Mouse (Mus musculus) limb, embryonic 11.5 days (tissue): Measurements from ENCODE around the gene Sytl1. TPM values are rescaled to one million over a fixed set of nuclear protein-coding genes. Genes with fewer than 3 reads are reported as not detected.

ENCODE experiments used
- ATAC-seq: fragments of 200-750 bp; cut with Nextera tagmentation; 2 replicates; pipeline ENCODE4 v1.8.0; 2017; ENCODE audit warnings: low read depth; ENCODE audit not compliant: insufficient number of reproducible peaks, low FRiP score, low TSS enrichment
- DNase-seq: peaks from one replicate; pipeline ENCODE4 v3.0.0-alpha.2; 2015; ENCODE audit warnings: low spot score
- H3K27ac ChIP-seq: fragments of 300-500 bp; sonication (generic); replicated peaks from 2 replicates; pipeline ENCODE4 v1.5.1; 2014; ENCODE audit warnings: low read depth, mild to moderate bottlenecking, low read length
- H3K27me3 ChIP-seq: fragments of 300-500 bp; sonication (generic); 2 replicates; pipeline ENCODE4 v1.6.1; 2014; ENCODE audit warnings: mild to moderate bottlenecking, low read length, mixed read lengths; ENCODE audit not compliant: control insufficient read depth, insufficient read depth
- H3K36me3 ChIP-seq: fragments of 300-500 bp; sonication (generic); 2 replicates; pipeline ENCODE4 v1.6.1; 2014; ENCODE audit warnings: mild to moderate bottlenecking, low read length, moderate library complexity, mixed read lengths; ENCODE audit not compliant: control insufficient read depth, insufficient read depth
- H3K4me1 ChIP-seq: fragments of 300-500 bp; sonication (generic); 2 replicates; pipeline ENCODE4 v1.6.1; 2014; ENCODE audit warnings: low read length, mixed read lengths; ENCODE audit not compliant: control insufficient read depth, insufficient read depth
- H3K4me2 ChIP-seq: fragments of 300-500 bp; sonication (generic); 2 replicates; pipeline ENCODE4 v1.6.1; 2014; ENCODE audit warnings: low read depth, mild to moderate bottlenecking, moderate library complexity; ENCODE audit not compliant: severe bottlenecking
- H3K4me3 ChIP-seq: fragments of 300-500 bp; sonication (generic); 2 replicates; pipeline ENCODE4 v1.5.1; 2014; ENCODE audit warnings: low read depth, low read length
- H3K9ac ChIP-seq: fragments of 300-500 bp; sonication (generic); 2 replicates; pipeline ENCODE4 v1.6.1; 2014; ENCODE audit warnings: mild to moderate bottlenecking, low read length
- H3K9me3 ChIP-seq: fragments of 300-500 bp; sonication (generic); 2 replicates; pipeline ENCODE4 v1.6.1; 2016; ENCODE audit warnings: low read length; ENCODE audit not compliant: control insufficient read depth
- WGBS: fragments of 180-500 bp; shearing (Covaris S2); extraction: QIAGEN DNeasy Blood & Tissue Kit; methylation state at CpG from one replicate; pipeline ENCODE4 v1.1.7; 2014; 5-methylcytosine and 5-hydroxymethylcytosine counted together
- polyA plus RNA-seq: library from polyadenylated mRNA; unstranded; fragments of >200 nt; fragmentation: Nextera tagmentation; extraction: Ambion mirVana; gene quantifications from 2 replicates; pipeline ENCODE4 v1.2.1, GENCODE M21; 2014

The Sytl1 gene
- polyA plus RNA-seq, 1 experiment from 2014 or later, result 1.5 TPM

DNA sequence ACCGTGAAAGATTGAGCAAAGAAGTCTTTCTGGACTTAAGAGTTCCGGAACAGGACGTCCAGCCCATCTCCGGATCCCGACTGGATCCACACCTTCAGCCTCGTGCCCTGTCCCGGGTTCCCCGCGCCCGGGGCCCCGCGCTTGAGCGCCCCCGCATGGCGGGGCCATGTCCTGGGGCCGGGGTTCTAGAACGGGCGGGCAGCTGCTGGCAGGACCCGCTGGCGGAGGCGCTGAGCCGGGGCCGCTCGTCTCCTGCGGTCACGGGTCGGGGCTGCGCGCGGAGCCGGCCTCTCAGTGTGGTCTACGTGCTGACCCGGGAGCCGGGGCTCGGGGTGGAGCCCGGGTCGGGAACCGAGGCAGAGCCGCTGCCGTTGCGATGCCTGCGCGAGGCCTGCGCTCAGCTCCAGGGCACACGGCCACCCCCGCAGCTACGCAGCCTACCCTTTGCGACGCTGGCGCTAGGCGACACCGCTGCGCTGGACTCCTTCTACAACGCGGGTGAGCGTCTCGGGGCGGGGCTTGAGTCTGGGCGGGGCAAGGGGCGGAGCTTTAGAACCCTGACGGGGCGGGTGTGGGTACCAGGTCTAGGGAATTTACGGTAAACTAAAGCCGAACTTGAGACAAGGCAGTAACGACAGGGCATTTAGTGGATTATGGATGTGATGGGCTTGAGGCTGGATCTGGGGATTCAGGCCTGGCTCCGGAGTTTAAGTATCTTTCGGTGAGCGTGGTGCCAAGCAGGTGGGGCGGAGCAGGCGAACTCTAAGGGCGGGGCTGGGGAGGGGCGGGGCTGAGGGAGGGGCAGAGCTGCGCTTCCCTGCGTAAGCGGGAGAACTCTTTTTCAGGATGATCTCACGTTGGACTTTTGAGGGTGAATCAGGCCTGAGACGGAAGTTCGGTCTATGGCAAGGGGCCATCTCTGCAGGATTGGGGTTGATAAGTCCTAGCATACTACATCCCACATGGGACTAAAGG lies 21.7 kb downstream of the Sytl1 start:
- Histone ChIP-seq H3K36me3 (no peaks in the 10 kb centered on the region), H3K27me3 (peaks cover 13% of the 10 kb centered on the region; the same call in 1 of the 2 replicates), H3K4me1 (peaks cover 9% of the 10 kb centered on the region), H3K4me3 (peak overlapping the region; percentile 54), H3K9me3 (no peaks in the 10 kb centered on the region), H3K27ac (peak overlapping the region; percentile 45; the same call in 1 of the 2 replicates), H3K4me2 (peak overlapping the region; percentile 95), H3K9ac (peak overlapping the region; percentile 55)
- DNase-seq (peak; percentile 96), ATAC-seq (peak; percentile 90)
- WGBS, result under 1% methylated on average over 70 of the region's 78 CpGs

DNA sequence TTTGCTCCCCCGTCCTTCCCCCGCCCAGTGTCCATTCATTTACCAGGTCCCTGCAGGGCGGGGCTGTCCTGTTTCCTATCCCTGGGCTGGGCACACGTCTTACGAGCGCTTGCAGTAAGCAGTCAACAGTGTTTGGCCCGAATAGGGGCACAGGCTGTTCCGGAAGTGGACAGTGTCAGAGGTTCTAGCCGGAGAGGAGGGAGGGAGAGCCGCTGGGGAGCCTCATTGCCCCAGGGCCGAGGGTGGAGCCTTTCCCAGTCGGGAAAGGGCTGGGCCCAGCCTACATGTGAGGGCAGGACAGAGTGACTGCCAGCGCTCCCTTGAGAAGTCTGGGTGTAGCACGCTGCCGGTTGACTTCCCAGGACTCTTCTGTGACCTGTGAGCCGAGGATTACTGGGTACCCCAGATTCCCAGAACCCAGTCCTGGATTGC lies 22.4 kb downstream of the Sytl1 start, which contains the start of gene Map3k6:
Gene Map3k6 (plus strand): TSS at position 329 of the 432 bp plus-strand sequence.
- Histone ChIP-seq H3K4me3 (peak within 1 kb of the TSS; percentile 54), H3K4me1 (peaks cover 9% of the 10 kb centered on the region), H3K27ac (peak within 1 kb of the TSS; percentile 45; the same call in 1 of the 2 replicates), H3K4me2 (peak within 1 kb of the TSS; percentile 95), H3K9me3 (no peaks in the 10 kb centered on the region), H3K9ac (peak within 1 kb of the TSS; percentile 55), H3K36me3 (no peaks in the 10 kb centered on the region), H3K27me3 (peaks cover 13% of the 10 kb centered on the region; the same call in 1 of the 2 replicates)
- DNase-seq (peak; percentile 52), ATAC-seq (0 out of 2 replicates have a peak, but pooled peaks have one; percentile 7)
- WGBS, result 3% methylated on average over 16 of the region's 16 CpGs

DNA sequence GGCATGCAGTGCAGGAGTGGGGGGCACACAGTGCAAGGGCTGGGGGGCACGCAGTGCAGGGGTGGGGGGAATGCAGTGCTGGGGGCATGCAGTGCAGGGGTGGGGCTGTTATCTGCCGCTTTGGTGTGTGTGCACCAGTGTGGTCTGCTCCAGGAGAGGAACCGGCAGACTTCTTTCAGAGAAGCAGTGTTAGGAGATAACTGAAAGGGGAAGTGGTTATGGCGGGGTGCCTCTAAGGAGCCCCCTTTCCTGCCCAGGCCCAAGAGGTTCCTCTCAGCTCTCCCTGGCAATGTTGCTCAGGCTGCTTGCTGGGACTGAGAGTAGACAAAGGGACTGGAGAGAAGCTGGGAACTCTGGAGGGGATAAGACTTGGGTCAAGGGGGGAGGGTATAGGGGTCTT lies 25.0 kb downstream of the Sytl1 start:
- no peak for DNase-seq
- Histone ChIP-seq H3K9me3 (no peaks in the 10 kb centered on the region), H3K27ac (no peak overlapping the region), H3K27me3 (peaks cover 13% of the 10 kb centered on the region; the same call in 1 of the 2 replicates), H3K4me2 (no peak overlapping the region), H3K9ac (no peak overlapping the region), H3K36me3 (no peaks in the 10 kb centered on the region), H3K4me3 (no peak overlapping the region), H3K4me1 (peaks cover 9% of the 10 kb centered on the region)
- 82% methylated on average over 4 of the region's 4 CpGs for WGBS
- ATAC-seq, result no peak

DNA sequence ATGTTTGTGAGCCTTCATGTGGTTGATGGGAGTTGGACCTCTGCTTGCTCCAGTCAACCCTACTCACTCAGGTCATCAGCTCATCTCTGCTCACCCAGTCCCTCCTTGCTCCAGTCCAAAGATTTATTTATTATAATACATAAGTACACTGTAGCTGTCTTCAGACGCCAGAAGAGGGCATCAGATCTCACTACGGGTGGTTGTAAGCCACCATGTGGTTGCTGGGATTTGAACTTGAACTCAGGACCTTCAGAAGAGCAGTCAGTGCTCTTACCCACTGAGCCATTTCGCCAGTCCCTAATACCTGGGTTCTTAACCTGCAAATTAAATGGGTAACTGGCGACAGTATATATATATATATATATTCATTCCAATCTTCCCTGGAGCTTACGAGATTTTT lies 27.5 kb downstream of the Sytl1 start:
- no peaks in the 10 kb centered on the region for H3K36me3 ChIP-seq
- no peaks in the 10 kb centered on the region for H3K9me3 ChIP-seq
- 76% methylated on average over 5 of the region's 5 CpGs for WGBS
- ATAC-seq (no peak), DNase-seq (no peak)
- no peak overlapping the region for H3K4me2 ChIP-seq
- H3K9ac ChIP-seq, result no peak overlapping the region
- no peak overlapping the region for H3K4me3 ChIP-seq
- 0 out of 2 replicates have a peak, but pooled peaks cover 4% of the 10 kb centered on the region for H3K27me3 ChIP-seq
- H3K4me1 ChIP-seq, result peaks cover 3% of the 10 kb centered on the region
- H3K27ac ChIP-seq, result no peak overlapping the region

DNA sequence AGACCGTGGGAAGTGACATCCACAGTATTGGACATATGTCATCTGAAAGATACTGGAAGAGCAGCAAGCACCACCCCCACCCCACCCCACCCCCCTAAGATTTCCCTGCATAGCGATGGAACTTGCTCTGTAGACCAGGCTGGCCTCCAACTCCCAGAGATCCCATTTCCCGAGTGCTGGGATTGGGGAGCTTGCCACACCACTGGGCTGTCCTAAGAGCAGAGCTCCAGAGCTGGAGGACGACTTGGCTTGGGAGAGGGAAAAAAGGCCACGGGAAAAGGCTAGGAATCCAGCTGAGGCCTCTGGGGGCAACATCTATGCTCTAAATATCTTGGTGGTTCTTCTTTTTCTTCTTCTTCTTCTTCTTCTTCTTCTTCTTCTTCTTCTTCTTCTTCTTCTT lies 28.1 kb downstream of the Sytl1 start:
- no peak for DNase-seq
- Histone ChIP-seq H3K4me2 (no peak overlapping the region), H3K9me3 (no peaks in the 10 kb centered on the region), H3K27me3 (0 out of 2 replicates have a peak, but pooled peaks cover under 1% of the 10 kb centered on the region), H3K4me3 (no peak overlapping the region), H3K27ac (no peak overlapping the region), H3K9ac (no peak overlapping the region), H3K36me3 (no peaks in the 10 kb centered on the region), H3K4me1 (peaks cover 2% of the 10 kb centered on the region; the same call in 1 of the 2 replicates)
- no peak for ATAC-seq
- 54% methylated on average over 5 of the region's 5 CpGs for WGBS

DNA sequence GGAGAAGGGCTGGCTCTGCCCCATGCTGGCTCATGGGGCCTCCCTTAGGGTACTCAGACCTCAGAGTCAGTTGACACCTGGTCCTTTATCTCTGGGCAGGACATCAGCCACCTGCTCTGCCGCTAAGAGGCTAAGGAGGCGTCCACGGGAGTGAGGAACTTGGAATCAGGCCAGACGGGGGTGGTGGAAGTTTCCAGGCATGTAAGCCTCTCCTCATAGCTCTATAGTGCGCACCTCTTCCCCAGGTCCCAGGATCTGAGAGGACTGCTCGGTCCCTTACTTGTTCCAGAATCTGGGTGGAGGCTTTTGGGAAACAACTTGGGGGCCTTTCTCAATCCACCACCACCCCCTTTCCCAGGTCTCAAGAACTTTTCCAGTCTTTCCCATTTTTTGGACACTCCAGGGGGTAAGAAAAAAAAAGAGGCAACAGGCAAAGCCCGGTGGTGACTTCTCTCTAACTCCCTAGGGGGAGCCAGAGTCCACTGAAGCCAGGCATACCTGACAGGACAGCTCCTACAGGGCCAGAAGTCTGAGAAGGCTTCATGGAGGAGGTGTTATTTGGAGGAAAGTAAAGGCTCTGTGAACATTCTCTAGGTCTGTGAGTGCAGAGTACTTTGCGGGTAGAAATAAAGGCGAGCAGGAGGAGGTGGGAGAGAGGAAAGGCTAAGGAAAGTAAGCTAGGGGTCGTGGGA lies 29.5 kb downstream of the Sytl1 start:
- Histone ChIP-seq H3K4me2 (no peak overlapping the region), H3K36me3 (no peaks in the 10 kb centered on the region), H3K4me1 (0 out of 2 replicates have a peak, but pooled peaks cover 4% of the 10 kb centered on the region), H3K27me3 (no peaks in the 10 kb centered on the region), H3K4me3 (no peak overlapping the region), H3K27ac (no peak overlapping the region), H3K9me3 (no peaks in the 10 kb centered on the region), H3K9ac (no peak overlapping the region)
- DNase-seq (no peak), ATAC-seq (no peak)
- 45% methylated on average over 10 of the region's 10 CpGs for WGBS

DNA sequence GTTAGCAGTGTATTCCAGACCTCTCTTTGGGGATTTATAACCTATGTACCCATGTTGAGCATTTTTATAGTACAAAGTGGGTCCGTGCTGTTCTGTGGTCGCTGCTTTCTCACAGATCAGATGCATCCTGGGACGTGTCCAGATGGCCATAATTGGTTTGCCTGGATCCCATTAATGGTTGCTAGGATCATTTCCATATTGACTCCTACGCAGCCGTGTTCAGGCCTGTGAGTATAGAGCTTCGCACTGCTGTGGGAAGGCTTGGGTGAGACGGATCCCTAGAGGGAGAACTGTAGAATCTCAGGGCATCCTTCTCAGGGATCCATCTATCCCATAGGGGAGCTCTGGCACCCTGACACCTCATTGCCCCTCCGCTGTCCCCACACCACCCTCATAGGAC lies 33.3 kb downstream of the Sytl1 start:
- Histone ChIP-seq H3K27me3 (no peaks in the 10 kb centered on the region), H3K9me3 (no peaks in the 10 kb centered on the region), H3K4me3 (no peak overlapping the region), H3K27ac (no peak overlapping the region), H3K9ac (no peak overlapping the region), H3K4me2 (no peak overlapping the region), H3K36me3 (no peaks in the 10 kb centered on the region), H3K4me1 (0 out of 2 replicates have a peak, but pooled peaks cover 4% of the 10 kb centered on the region)
- ATAC-seq (no peak), DNase-seq (no peak)
- WGBS, result 46% methylated on average over 8 of the region's 8 CpGs

DNA sequence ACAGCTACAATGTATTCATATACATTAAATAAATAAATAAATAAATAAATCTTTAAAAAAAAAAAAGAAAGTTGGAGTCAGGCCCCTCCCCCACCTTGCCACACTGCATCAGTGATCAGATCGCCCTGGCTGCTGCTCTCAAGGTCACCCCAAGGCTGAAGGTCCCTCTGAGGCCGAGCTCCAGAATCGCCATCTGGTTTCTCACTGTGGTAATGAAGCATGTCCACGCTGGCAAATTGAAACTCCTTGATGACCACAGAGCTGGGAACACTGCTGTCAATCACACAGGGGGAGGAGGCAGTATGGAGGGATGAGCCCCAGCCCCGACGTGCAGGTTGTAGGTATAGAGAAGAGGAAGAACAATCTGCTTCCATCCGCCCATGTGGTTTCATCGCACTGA lies 35.3 kb downstream of the Sytl1 start:
- ATAC-seq (no peak), DNase-seq (no peak)
- 75% methylated on average over 8 of the region's 8 CpGs for WGBS
- no peak overlapping the region for H3K4me3 ChIP-seq
- no peak overlapping the region for H3K4me2 ChIP-seq
- no peaks in the 10 kb centered on the region for H3K27me3 ChIP-seq
- no peak overlapping the region for H3K27ac ChIP-seq
- no peak overlapping the region for H3K9ac ChIP-seq
- 0 out of 2 replicates have a peak, but pooled peaks cover 7% of the 10 kb centered on the region for H3K4me1 ChIP-seq
- H3K9me3 ChIP-seq, result no peaks in the 10 kb centered on the region
- H3K36me3 ChIP-seq, result no peaks in the 10 kb centered on the region
